Mouse (Mus musculus) spleen, postnatal 4 days (tissue): Measurements from ENCODE around the gene Pdlim7.

Experiments
- DNase-seq, 2 experiments: peaks; one replicate each; pipeline ENCODE4 v3.0.0; 2022; ENCODE audit warnings: low spot score in 2 of 2

The Pdlim7 gene

DNA sequence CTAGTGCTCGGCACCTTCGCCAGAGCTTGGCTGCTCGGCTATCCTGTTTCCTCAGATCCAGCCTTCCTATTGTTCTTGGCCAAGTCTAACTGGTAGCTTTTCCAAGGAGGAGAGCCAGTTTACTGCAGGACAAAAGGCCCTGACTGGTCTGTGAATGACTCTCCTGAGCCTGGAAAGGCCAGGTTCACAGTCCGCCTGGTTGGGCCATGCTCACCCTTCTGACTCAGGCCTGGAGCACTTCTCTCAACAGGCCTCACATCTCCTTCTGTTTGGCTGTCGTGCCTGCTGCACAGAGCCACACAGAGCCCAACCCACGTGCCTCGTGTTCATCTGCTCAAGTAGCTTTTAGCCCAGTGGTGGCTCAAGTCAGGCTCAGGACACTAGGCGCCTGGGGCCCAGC, 9.3 kb upstream of the Pdlim7 start:
- no peak for DNase-seq

DNA sequence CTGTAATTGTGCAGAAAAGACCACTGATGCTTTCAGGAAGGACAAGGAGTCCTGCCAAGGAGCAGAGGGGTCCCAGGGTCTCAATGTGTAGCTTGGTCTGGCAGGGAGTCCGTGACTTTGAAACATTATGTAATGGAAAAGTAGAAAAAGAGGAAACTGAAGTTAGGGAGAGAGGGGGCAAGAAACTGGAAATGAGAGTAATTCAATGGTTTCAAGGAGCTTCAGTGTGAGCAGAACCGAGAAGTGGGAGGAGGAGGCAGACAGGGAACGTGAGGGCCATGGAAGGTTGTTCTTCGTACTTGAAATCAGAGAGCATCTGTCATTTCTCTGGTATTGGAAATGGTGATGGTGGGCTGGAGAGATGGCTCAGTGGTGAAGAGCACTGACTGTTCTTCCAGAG, 6.1 kb upstream of the Pdlim7 start:
- no peak for DNase-seq

DNA sequence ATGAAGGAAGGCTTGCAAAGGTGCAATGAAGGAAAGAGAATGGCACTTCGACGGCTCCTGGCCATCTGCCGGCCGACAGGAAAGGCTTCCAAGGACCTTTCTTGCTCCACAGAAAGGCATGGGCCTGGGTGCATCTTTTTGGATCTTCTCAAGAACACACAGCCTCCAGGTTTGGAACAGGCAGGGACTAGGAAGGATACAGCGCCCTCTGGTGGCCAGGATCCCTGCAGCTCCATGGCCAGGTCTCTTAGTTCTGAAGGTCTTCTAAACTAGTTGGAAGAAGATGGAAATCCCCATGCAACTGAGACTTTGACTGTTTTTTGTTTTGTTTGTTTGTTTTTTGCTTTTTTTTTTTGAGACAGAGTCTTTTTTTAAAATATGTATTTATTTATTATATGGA, 3.5 kb upstream of the Pdlim7 start:
- peak; percentile 81 to 97 for DNase-seq

DNA sequence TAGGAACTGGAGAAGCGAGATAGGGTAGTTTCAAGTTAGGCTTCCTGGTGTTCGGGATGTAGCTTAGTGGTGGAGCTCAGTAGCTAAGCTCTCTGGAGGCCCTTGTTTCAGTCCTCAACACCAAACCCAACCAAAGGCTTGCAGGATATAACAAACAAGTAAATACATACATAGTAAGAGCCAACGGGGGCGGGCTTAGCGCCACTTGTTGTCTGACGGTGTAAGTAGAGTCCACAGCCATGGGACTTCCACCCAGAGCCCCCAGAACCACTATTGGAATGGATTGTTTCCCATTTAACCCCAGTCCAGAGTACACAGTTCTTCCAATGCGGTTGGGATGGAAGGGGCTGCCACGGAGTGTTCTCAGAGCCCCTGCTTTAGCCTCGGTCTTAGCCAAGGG, 352 bp upstream of the Pdlim7 start:
- DNase-seq, result no peak

DNA sequence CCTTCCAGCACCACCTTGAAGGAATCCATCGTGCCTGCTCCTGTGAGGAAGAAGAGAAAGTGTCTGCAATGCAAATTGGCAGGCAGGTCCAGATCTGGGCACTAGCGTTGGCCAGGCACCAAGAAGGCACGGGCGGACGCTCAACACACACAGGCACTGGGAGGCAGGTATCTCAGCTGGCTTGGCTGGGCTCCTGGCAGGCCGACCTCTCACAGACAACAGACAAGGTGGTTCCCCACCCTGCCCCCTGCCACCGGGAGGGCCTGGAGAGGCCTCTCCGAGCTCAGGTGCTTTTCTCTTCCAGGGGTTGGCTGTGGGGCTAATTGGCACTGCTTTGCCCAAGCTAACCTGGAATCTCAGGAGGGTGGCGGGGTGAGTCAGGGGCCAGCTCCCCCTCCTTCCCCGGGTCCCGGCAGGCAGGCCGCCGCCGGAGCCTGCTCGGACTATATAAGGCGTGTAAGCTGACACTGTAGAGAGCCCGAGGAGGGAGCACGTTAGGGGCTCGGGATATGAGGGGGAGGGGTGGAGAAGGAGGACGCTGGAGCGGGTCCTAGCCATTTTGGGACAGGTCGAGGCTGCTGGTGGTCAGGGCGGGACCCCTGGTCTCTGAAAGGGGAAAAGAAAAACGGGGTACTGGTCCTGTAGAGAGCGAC, 971 bp downstream of the Pdlim7 start:
- peak; percentile 34 to 76 for DNase-seq

DNA sequence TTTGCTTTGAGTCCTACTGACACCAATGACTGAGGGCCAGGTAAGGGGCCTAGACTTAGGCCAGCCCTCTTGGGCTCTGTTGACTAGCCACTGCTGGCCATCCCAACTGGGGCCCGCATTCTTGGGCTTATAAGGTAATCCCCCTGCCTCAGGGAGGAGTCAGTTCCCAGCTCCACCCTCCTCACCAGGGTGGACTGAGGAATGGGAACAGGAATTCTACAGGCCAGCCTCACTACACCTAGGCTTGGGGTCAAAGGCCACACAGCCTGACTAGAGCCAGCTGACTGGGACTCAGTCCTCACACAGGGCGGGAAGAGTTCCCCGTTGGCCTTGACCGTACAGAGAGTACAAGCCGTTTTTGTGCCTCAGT, 2.0 kb downstream of the Pdlim7 start:
- DNase-seq, result no peak

DNA sequence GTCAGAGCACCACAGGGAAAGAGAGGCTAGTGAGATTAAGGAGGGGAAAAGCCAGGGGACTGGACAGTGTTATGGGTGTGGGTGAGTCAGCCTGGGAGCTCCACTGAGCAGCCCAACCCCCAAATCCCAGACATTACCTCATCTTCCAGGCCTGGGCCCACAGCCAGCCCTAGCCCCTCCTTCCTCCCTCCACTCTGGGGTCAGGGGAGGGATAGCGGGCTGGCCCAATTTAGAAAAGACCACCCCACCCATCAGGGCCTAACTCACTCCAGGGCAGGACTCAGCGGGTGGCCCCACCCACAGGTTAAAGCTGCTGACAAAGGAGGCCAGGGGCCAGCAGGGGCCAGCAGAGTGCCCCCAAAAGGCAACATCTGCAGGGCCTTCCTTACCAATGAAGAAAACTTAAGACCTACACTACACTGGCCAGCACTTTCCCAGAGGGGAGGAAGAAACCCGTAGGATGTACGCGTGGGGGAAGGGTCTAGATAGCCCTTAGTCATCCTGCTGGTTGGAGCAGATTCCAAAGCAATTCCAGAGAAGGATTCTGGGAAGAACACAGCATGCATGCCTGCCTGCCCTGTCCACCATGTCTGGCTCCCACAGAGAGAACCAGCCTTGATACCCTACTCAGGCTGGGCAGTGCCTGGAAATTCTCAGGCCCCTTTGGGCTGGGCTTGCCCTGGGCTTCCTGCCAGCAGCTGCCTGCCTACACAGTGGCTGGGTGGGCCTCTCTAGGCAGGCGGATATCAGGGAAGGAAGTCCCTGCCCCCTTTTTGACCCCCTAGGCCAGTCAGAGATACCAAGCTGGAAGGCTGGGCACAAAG, 2.6 kb downstream of the Pdlim7 start:
- DNase-seq, result peak in 1 of 2 experiments; percentile 55

DNA sequence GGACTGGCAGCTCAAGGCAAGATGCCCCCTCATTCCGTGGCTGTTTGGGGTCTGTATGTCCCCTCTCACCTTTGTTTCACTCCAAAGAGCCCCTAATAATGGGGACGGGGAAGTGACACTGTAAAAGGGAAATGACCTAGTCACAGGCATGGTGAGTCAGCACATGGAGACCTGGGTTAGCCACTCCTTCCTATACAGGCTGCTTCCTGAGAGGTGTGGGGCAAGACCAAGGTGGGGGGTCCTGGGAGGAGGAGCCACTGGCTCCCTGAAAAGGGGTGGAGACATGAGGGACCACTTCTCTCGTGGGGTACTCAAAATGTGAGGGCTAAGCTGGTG, 3.2 kb downstream of the Pdlim7 start:
- no peak for DNase-seq

DNA sequence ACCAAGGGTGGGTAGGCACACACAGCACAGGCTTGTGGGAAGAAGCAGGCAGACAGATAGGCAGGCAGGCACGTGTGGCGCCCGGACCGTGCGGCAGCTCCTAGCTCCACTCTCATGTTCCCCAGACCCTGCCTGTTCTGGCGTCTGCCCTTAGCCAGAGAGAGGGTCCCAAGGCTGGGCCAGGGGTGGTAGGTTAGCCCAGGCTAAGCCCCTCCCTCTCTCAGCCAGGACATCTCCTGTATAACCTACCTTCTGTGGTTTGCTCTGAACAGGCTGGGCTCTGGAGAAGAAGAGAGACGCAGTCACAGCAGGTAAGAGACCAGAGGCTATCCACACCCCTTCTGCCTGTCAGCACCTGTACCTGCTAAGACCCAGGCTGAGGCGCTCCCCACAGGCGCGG, 4.9 kb downstream of the Pdlim7 start:
- no peak for DNase-seq

DNA sequence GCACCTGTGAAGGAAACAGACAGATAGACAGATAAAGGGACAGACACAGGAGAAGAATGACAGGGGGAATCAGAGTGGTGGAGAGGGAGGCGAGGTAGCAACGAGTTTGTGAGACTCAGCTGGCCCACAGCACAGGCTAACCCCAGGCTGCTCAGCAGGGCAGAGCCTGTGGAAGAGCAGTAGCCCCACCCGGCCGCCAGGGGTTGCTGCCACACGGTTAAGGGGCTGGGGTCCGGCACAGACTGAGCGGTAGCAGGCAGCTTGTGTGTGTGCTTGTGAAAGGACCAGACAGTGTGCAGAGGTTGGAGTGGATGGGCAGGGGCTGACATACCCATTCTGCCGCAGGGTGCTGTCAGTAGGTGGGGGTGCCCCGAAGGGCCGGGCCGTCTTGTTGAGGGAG, 5.6 kb downstream of the Pdlim7 start:
- no peak for DNase-seq

DNA sequence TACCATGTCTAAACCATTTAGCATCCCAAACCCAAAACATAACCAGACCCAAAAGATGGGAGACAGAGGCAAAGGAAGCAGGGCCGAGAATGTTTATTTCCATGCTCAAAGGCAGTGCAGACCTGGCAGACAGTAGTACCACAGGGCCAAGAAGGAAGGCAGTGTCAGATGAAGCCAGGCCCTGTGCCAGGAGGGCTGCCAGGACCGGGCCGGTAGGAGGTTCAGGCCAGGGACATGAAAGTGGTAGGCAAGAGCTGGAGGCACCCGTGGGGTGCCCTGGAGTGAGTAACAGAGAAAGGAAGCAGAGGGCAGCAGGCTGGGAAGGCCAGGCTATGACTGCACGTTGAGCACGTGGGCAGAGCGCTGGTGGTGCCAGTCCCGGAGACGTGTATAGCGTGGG, 6.8 kb downstream of the Pdlim7 start:
- no peak for DNase-seq

DNA sequence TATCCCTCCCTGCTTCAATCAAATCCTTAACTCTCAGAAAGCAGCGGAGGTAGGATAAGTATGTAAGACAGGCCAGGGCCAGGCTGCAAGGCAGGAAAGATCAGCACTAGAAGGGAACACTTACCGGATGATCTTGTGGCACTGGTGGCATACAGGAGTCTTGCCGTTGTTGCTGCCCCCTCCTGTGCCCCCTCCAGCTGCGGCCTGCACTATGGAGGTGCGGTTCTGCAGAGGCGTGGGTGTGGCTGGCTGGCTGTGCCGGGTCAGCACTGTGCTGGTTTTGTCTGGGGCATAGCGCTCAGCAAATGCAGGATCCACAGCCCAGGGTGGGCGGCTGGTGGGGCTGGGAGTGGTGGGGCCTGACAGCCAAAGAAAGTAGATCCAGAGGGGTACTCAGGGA, 7.7 kb downstream of the Pdlim7 start:
- no peak for DNase-seq

DNA sequence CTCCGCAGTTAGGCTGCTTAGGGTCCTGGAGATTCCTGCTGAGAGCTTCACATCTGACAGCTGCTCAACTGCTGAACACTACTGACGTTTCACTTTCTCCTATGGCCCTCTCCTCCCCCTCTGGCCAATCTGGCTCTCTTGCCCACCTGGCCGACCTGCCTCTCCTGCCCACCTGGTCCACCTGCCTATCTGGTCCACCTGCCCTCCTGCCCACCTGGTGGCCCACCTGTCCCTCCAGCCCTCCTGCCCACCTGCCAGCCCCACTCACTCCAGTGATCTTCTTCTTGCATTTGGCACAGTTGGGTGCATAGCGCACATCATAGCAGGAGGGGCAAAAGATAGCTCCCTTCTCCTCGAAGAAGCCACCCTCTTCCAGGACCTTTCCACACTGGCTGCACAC, 9.1 kb downstream of the Pdlim7 start:
- DNase-seq, result no peak

DNA sequence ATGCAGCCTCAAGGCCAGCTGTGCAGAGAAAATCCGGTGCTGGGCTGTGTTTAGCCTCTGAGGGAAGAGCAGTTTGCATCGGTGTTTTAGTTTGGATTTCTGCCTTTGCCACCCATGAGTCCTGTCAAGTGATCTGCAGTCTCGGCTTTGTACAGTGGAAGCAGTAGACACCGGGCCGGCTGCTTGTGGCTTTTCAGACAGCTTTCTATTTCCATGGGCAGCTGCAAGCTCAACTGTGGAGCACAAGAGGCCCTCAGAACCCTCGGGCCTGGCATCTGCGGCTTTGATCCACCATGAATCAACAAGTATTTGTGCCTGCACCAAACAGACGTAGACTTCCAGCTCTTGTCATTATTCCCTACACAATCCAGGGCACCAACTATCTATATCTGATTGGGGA, 11.1 kb downstream of the Pdlim7 start:
- no peak for DNase-seq

DNA sequence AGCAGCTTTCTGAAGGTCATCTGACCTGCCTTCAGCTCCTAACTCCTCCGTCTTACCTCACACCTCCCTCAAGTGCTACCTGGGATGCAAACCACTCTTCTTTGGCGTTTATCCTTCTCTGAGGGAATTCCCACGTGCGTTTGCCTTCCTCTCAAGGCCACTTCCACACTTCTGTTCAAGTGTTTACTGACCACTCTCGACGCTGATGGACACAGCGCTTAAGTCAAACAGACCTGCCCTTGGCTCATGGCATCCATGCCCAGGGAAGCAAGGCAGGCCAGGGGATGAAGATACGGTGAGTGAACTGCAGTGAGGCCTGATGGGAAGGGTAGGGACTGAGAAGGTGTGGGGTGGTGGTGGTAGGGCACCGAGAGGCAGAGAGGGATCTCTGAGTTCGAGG, 12.9 kb downstream of the Pdlim7 start:
- DNase-seq, result no peak

DNA sequence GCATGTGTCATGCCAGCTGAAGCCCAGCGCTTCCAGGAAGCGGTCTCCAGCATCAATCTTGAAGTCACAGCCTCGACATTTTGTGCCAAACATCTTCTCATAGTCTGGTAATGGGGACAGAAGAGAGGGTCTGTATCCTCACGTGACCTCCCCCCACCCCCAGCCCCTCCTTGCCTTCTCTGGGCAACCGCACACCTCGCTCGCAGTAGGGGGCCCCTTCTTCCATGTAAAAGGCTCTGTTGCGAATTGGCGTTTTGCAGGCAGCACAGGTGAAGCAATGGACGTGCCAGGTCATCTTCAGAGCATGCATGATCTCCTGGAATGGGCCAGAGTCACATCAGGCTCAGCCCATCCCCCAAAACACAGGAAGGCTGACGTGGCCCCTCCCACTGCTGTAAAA, 14.6 kb downstream of the Pdlim7 start:
- no peak for DNase-seq

DNA sequence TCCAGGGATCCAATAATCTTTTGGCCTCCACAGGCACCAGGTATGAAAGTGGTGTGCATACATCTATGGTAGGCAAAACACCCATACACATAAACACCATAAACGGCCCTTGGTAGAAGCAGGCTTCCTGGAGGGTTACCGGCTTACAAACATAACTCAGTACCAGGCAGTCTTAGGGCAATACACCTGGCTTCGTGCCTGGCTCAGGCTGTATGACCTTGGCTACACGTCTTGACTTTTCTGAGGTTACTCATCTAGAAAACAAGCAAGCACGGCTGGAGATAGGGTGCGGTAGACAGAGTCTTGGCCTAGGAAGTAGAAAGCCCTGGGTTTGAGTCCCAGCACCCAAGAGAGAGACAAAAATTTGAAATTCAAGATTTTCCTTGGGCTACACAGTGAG, 16.8 kb downstream of the Pdlim7 start:
- no peak for DNase-seq

DNA sequence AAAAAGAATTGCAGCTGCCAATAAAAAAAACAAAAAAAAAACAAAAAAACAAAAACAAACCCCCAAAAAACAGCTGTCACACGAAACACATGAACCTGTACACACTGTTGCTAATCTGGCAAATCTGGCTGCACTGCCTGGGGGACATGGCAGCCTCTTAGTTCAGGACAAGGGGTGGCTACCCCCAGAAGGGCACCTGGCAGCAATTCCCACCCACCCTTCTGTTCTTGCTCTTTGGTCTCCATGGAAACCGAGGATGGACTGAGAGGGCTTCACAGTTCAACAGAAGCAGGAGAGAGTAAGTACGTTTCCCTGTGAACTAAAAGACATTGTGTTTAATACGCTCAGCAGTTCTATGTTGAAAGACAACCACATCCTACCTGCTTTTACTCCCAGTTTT, 17.8 kb downstream of the Pdlim7 start:
- DNase-seq, result no peak

DNA sequence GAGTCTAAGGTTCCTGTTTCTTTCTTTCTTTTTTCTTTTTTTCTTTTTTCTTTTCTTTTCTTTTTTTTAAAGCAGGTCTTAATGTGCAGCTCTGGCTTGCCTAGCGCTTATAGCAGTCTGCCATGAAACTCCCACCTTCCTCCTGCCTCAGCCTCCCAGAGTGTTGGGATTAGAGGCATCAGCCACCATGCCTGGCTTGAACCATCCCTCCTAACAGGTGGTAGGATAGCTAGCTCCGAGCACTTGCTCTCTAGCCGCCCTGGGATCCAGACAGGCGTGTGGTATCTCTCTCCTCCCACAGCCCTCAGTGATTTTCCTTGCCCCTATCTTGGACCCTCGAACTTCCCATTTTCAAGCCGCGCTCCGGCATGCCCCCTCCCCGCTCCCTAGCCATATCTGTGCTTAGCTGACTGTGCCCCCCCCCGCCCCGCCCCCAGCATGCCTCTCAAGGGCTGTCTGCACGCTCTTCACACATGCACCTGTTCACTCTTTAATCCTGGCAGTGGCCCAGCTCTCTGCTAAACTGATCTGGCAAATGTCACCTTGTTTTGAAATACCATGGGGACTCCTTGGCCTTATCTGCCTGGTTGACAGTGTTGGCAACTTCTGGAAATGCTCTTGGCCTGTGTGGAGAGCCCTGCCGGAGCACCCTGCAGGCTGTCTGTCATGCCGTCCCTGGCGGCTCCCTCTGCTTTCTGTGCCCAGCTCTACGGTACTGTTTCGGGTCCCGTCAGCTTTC, 18.4 kb downstream of the Pdlim7 start:
- no peak for DNase-seq

DNA sequence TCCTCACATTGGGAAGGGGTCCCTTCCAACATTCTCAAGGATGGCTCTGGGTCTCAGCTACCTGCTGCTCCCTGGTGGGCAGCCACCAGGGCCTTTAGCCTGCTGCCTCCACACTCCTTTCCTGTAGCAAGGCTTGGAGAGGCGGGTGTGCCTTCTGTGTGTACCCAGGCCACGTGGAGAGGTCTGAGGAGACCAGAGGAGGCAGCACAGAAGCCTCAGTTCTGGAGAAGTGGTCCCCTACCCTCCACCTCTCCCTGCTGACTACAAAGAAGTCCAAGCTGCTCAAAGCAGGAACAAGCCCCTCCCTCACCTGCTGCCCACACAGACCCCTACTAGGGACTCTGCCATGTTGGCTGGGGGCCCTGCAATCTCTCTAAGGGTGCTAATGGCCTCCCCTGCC, 19.2 kb downstream of the Pdlim7 start:
- no peak for DNase-seq

DNA sequence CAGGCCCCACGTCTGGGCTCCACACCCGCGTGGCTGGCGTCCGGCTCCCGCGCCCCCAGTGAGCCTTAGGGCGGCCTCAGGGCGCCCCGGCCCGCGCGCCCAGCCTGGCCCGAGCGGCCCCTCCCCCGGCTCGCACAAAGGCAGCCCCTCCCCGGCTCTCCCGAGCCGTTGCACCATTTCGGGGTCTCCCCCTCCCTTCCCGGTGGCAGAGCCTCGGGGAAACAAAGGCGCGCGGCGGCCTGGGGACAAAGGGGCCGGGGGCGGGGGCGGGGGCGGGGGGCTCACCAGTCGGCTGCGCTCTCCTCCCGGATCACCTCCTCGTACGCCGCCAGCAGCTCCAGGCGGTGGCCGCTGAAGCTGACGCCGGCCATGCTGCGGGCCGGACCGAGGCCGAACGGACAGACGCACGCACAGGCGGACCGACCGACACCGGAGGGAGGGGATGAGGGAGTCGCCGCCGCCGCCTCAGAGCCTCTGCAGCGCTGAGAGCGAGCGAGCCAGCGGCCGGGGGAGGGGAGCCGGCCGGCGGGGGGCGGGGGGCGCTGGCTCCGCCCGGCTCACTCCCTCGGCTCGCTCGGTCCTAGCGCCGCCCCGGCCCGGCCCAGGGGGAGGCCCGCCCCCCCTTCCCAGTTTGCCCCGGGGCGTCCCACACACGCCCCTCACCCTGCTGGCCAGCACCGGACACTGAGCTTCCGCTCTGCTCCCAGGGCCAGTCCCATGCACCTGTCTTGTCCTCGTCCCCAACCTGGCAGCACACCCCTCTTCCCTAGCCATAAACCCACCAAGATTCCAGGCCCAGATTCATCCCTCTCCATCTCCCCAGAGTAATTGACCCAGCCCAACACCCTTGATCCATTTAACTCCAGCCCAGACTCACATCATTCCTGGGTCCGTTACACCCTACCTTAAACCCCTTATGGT, 25.6 kb downstream of the Pdlim7 start, which contains the start of gene Dbn1:
Dbn1 (minus strand) TSS at position 534 of the 921 bp plus-strand sequence.
- no peak for DNase-seq
